Mouse (Mus musculus): ENCODE results near the gene Erap1.

DNA sequence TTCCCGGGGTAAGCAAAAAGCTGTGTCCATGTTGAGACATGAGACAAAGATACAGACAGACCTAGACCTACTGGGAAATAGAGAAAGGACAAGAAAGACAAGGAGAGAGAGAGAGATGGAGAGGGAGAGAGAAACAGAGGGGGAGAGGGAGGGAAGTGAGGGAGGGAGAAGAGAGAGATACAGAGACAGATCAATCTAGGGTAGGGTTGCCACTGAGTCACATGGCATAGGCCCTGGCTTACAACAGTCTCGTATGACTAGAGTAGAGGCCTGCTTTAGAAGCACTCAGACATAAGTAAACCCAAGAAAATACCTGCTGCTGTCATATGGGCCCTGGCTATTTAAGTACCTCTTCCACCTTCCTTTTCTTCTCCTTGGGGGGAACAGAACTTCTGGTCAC, 97.0 kb downstream of the Erap1 start:
- TF ChIP-seq CTCF (conservative IDR thresholded peaks at IDR 0.05; ENCODE audit: low read length) (no peak), NANOG (IDR thresholded peaks at IDR 0.05; ENCODE audit: borderline replicate concordance, low read length) (no peak), POU5F1 (IDR thresholded peaks at IDR 0.05; ENCODE audit: borderline replicate concordance, low read length) (no peak)
